Mouse (Mus musculus) cortical plate, adult 2 months (tissue): Measurements from ENCODE around the gene Tdgf1.

Source experiments
- CTCF ChIP-seq: fragments of 200-500 bp; IDR thresholded peaks from 2 replicates; pipeline ENCODE4 v1.5.1; 2011; ENCODE audit warnings: mild to moderate bottlenecking, control low read depth, low read length; ENCODE audit not compliant: insufficient read depth; ENCODE audit errors: extremely low read depth
- POLR2A ChIP-seq: fragments of 200-500 bp; IDR thresholded peaks from 2 replicates; pipeline ENCODE4 v1.6.1; 2011; ENCODE audit warnings: mild to moderate bottlenecking, low read length, control low read depth; ENCODE audit not compliant: insufficient read depth; ENCODE audit errors: extremely low read depth

DNA sequence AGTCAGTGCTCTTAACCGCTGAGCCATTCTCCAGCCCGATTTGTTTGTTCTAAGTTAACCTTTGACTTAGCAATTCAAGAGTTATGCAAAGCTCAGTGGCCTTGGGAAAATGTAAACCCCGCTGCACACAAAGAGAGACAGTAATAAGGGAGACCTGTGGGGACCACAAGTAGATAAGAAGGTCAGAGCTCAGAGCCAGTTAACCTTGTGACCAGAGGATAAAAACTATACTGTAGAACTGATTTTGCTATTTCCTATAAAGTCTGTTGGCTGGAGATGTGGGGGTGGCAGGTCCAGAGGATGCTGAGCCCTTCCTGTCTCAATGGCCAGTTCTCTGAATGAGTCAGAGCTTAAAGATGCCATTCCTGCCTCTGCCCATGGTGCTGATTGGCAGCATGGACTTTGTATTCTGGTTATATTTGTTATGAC, 47.3 kb upstream of the Tdgf1 start:
- no peak for TF ChIP-seq CTCF
- no peak for TF ChIP-seq POLR2A
